Mouse (Mus musculus) CH12.LX (cell line): ENCODE data around the gene Olfr781. TPM values are rescaled to one million over a fixed set of nuclear protein-coding genes. Genes with fewer than 3 reads are reported as not detected.
"Not testable (repeated sequence)": the region's sequence is repeated elsewhere in the genome, so short reads cannot be mapped to it uniquely, and the experiment has no call there.

Experiments used
- DNase-seq: peaks from one replicate; pipeline ENCODE4 v3.0.0-alpha.2; 2013; ENCODE audit errors: extremely low read depth
- H3K27ac ChIP-seq: 2 replicates; pipeline ENCODE4 v1.5.1; 2012; ENCODE audit warnings: low read depth, mild to moderate bottlenecking, control low read depth, moderate library complexity; ENCODE audit not compliant: insufficient read depth
- H3K27me3 ChIP-seq: replicated peaks from 2 replicates; pipeline ENCODE3; 2012; ENCODE audit warnings: inconsistent platforms
- H3K36me3 ChIP-seq, 2 experiments: replicated peaks in 1 of 2; 2 replicates each; pipeline versions ENCODE3 to v1.6.1; 2012; ENCODE audit warnings: inconsistent platforms in 1 of 2, low read length in 1 of 2, mild to moderate bottlenecking in 1 of 2, mixed read lengths in 1 of 2, moderate library complexity in 1 of 2; ENCODE audit not compliant: control insufficient read depth in 1 of 2, insufficient read depth in 1 of 2
- H3K4me1 ChIP-seq, 2 experiments: 2 replicates each; pipeline ENCODE4 v1.6.1; 2012; ENCODE audit warnings: inconsistent platforms in 1 of 2, moderate library complexity in 1 of 2; ENCODE audit not compliant: insufficient read depth in 2 of 2, control insufficient read depth in 1 of 2
- H3K4me2 ChIP-seq: 2 replicates; pipeline ENCODE4 v1.6.1; 2012; ENCODE audit warnings: low read depth, mild to moderate bottlenecking, control low read depth; ENCODE audit not compliant: poor library complexity, insufficient read depth, severe bottlenecking
- H3K4me3 ChIP-seq, 3 experiments: fragments of 150-350 bp in 1 of 3; sonication (generic) in 1 of 3; replicated peaks in 1 of 3; 2 replicates each; pipeline versions ENCODE3 to v1.5.1; 2011 to 2012; ENCODE audit warnings: low read depth in 2 of 3, low read length in 2 of 3, mild to moderate bottlenecking in 2 of 3, moderate library complexity in 2 of 3, control low read depth in 1 of 3, improper control_type of control experiment in 1 of 3, inconsistent platforms in 1 of 3, mixed read lengths in 1 of 3; ENCODE audit not compliant: poor library complexity in 1 of 3
- H3K79me2 ChIP-seq: replicated peaks from 2 replicates; pipeline ENCODE4 v1.6.1; 2012; ENCODE audit warnings: mild to moderate bottlenecking, moderate library complexity; ENCODE audit not compliant: control insufficient read depth, poor library complexity, insufficient read depth, severe bottlenecking; ENCODE audit errors: extremely low read depth
- H3K9ac ChIP-seq: 2 replicates; pipeline ENCODE4 v1.6.1; 2012; ENCODE audit warnings: low read depth, mild to moderate bottlenecking, control low read depth, moderate library complexity; ENCODE audit not compliant: insufficient read depth
- H3K9me3 ChIP-seq: replicated peaks from 2 replicates; pipeline ENCODE3; 2012; ENCODE audit warnings: low read length, inconsistent platforms, mixed read lengths
- BHLHE40 ChIP-seq: IDR thresholded peaks from 2 replicates; pipeline ENCODE4 v1.6.1; 2011; ENCODE audit warnings: mild to moderate bottlenecking, low read depth, low read length, improper control_type of control experiment
- POLR2A ChIP-seq: IDR thresholded peaks from 2 replicates; pipeline ENCODE4 v1.6.1; 2011; ENCODE audit warnings: low read depth, mild to moderate bottlenecking, improper control_type of control experiment, low read length
- TBP ChIP-seq: conservative IDR thresholded peaks from 2 replicates; pipeline ENCODE4 v1.6.1; 2011; ENCODE audit warnings: low read depth, low read length, improper control_type of control experiment
- dilution Hi-C: fragments of 300-500 bp; cut with MboI; formaldehyde crosslinking; loops from 2 replicates; pipeline ENCODE4 v1.14.3; 2020; ENCODE audit warnings: low sequenced_read_pairs; ENCODE audit not compliant: extremely low pct_unique_long_range_greater_than_20kb, extremely low pct_ligation_motif_present
- in situ Hi-C: fragments of 300-500 bp; cut with MboI; formaldehyde crosslinking; loops from 3 replicates; pipeline ENCODE4 v1.14.3; 2019; ENCODE audit warnings: low sequenced_read_pairs, low pct_ligation_motif_present, low pct_unique_long_range_greater_than_20kb, mixed read lengths
- polyA plus RNA-seq: library from polyadenylated mRNA; unstranded; fragments of >175 nt; gene quantifications from 2 replicates; pipeline ENCODE4 v1.2.1, GENCODE M21; 2012; ENCODE audit warnings: low read depth; ENCODE audit not compliant: insufficient read length
- total RNA-seq, 2 experiments: library from RNA; depleted of rRNA; stranded (reverse); fragments of 300-350 nt in 1 of 2; fragments of >200 nt in 1 of 2; gene quantifications; 2 replicates each; pipeline ENCODE4 v1.2.3; 2012 to 2014

Olfr781 gene
- total and polyA plus RNA-seq, 3 experiments = not detected

GRCm38 (mm10) chr10:129374051-129374450 is 45.4 kb downstream of the Olfr781 start:
- H3K4me3 ChIP-seq, H3K9me3 ChIP-seq, H3K27ac ChIP-seq, H3K4me1 ChIP-seq, H3K79me2 ChIP-seq, H3K4me2 ChIP-seq, H3K36me3 ChIP-seq, H3K27me3 ChIP-seq, in situ Hi-C loops, DNase-seq, dilution Hi-C loops: not testable (repeated sequence)
- H3K9ac ChIP-seq = peak overlapping the region; percentile 59; the same call in 1 of the 2 replicates
- TF ChIP-seq POLR2A (peak; percentile 57), TBP (peak; percentile 62), BHLHE40 (peak; percentile 67)

Other genes starting within 250 kb of the Olfr781 start
Only the 20 nearest of the 23 such genes appear.
- not detected in 2 replicates for gene Olfr769, start 211.0 kb upstream of the Olfr781 start, total RNA-seq (2012; rRNA removed)
- gene Olfr769, start 211.0 kb upstream of the Olfr781 start, total RNA-seq (2014; rRNA removed) = not detected in 2 replicates
- not detected in 2 replicates for gene Olfr769, start 211.0 kb upstream of the Olfr781 start, polyA plus RNA-seq
- gene Olfr770, start 189.9 kb upstream of the Olfr781 start, total RNA-seq (2012; rRNA removed) = not detected in 2 replicates
- gene Olfr770, start 189.9 kb upstream of the Olfr781 start, total RNA-seq (2014; rRNA removed) = not detected in 2 replicates
- not detected in 2 replicates for gene Olfr770, start 189.9 kb upstream of the Olfr781 start, polyA plus RNA-seq
- not detected in 2 replicates for gene Olfr771, start 164.1 kb upstream of the Olfr781 start, total RNA-seq (2012; rRNA removed)
- gene Olfr771, start 164.1 kb upstream of the Olfr781 start, total RNA-seq (2014; rRNA removed) = not detected in 2 replicates
- not detected in 2 replicates for gene Olfr771, start 164.1 kb upstream of the Olfr781 start, polyA plus RNA-seq
- not detected in 2 replicates for gene Olfr772, start 150.9 kb upstream of the Olfr781 start, total RNA-seq (2012; rRNA removed)
- gene Olfr772, start 150.9 kb upstream of the Olfr781 start, total RNA-seq (2014; rRNA removed) = not detected in 2 replicates
- not detected in 2 replicates for gene Olfr772, start 150.9 kb upstream of the Olfr781 start, polyA plus RNA-seq
- gene Olfr773, start 141.4 kb upstream of the Olfr781 start, total RNA-seq (2012; rRNA removed) = not detected in 2 replicates
- not detected in 2 replicates for gene Olfr773, start 141.4 kb upstream of the Olfr781 start, total RNA-seq (2014; rRNA removed)
- not detected in 2 replicates for gene Olfr773, start 141.4 kb upstream of the Olfr781 start, polyA plus RNA-seq
- gene Olfr774, start 92.7 kb upstream of the Olfr781 start, total RNA-seq (2012; rRNA removed) = not detected in 2 replicates
- not detected in 2 replicates for gene Olfr774, start 92.7 kb upstream of the Olfr781 start, total RNA-seq (2014; rRNA removed)
- gene Olfr774, start 92.7 kb upstream of the Olfr781 start, polyA plus RNA-seq = not detected in 2 replicates
- gene Olfr775, start 80.4 kb upstream of the Olfr781 start, total RNA-seq (2012; rRNA removed) = not detected in 2 replicates
- gene Olfr775, start 80.4 kb upstream of the Olfr781 start, total RNA-seq (2014; rRNA removed) = not detected in 2 replicates
- gene Olfr775, start 80.4 kb upstream of the Olfr781 start, polyA plus RNA-seq = not detected in 2 replicates
- not detected in 2 replicates for gene Olfr776, start 69.7 kb upstream of the Olfr781 start, total RNA-seq (2012; rRNA removed)
- gene Olfr776, start 69.7 kb upstream of the Olfr781 start, total RNA-seq (2014; rRNA removed) = not detected in 2 replicates
- gene Olfr776, start 69.7 kb upstream of the Olfr781 start, polyA plus RNA-seq = not detected in 2 replicates
- not detected in 2 replicates for gene Olfr777, start 57.4 kb upstream of the Olfr781 start, total RNA-seq (2012; rRNA removed)
- gene Olfr777, start 57.4 kb upstream of the Olfr781 start, total RNA-seq (2014; rRNA removed) = not detected in 2 replicates
- not detected in 2 replicates for gene Olfr777, start 57.4 kb upstream of the Olfr781 start, polyA plus RNA-seq
- not detected in 2 replicates for gene Olfr780, start 10.7 kb upstream of the Olfr781 start, total RNA-seq (2012; rRNA removed)
- gene Olfr780, start 10.7 kb upstream of the Olfr781 start, total RNA-seq (2014; rRNA removed) = not detected in 2 replicates
- not detected in 2 replicates for gene Olfr780, start 10.7 kb upstream of the Olfr781 start, polyA plus RNA-seq
- gene Olfr782, start 20.0 kb downstream of the Olfr781 start, total RNA-seq (2012; rRNA removed) = not detected in 2 replicates
- not detected in 2 replicates for gene Olfr782, start 20.0 kb downstream of the Olfr781 start, total RNA-seq (2014; rRNA removed)
- gene Olfr782, start 20.0 kb downstream of the Olfr781 start, polyA plus RNA-seq = not detected in 2 replicates
- 0.04 and 0.08 TPM in 2 replicates for gene Olfr784, start 55.2 kb downstream of the Olfr781 start, total RNA-seq (2012; rRNA removed)
- not detected in 2 replicates for gene Olfr784, start 55.2 kb downstream of the Olfr781 start, total RNA-seq (2014; rRNA removed)
- gene Olfr784, start 55.2 kb downstream of the Olfr781 start, polyA plus RNA-seq = 0.10 TPM in 1 of 2 replicates, not detected in the other
- not detected in 2 replicates for gene Olfr785, start 76.6 kb downstream of the Olfr781 start, total RNA-seq (2012; rRNA removed)
- gene Olfr785, start 76.6 kb downstream of the Olfr781 start, total RNA-seq (2014; rRNA removed) = not detected in 2 replicates
- gene Olfr785, start 76.6 kb downstream of the Olfr781 start, polyA plus RNA-seq = not detected in 2 replicates
- gene Olfr786, start 98.5 kb downstream of the Olfr781 start, total RNA-seq (2012; rRNA removed) = not detected in 2 replicates
- gene Olfr786, start 98.5 kb downstream of the Olfr781 start, total RNA-seq (2014; rRNA removed) = not detected in 2 replicates
- not detected in 2 replicates for gene Olfr786, start 98.5 kb downstream of the Olfr781 start, polyA plus RNA-seq
- gene Olfr787, start 133.0 kb downstream of the Olfr781 start, total RNA-seq (2012; rRNA removed) = not detected in 2 replicates
- not detected in 2 replicates for gene Olfr787, start 133.0 kb downstream of the Olfr781 start, total RNA-seq (2014; rRNA removed)
- gene Olfr787, start 133.0 kb downstream of the Olfr781 start, polyA plus RNA-seq = not detected in 2 replicates
- not detected in 2 replicates for gene Olfr788, start 142.1 kb downstream of the Olfr781 start, total RNA-seq (2012; rRNA removed)
- gene Olfr788, start 142.1 kb downstream of the Olfr781 start, total RNA-seq (2014; rRNA removed) = not detected in 2 replicates
- not detected in 2 replicates for gene Olfr788, start 142.1 kb downstream of the Olfr781 start, polyA plus RNA-seq
- not detected in 2 replicates for gene Olfr789, start 155.9 kb downstream of the Olfr781 start, total RNA-seq (2012; rRNA removed)
- gene Olfr789, start 155.9 kb downstream of the Olfr781 start, total RNA-seq (2014; rRNA removed) = not detected in 2 replicates
- not detected in 2 replicates for gene Olfr789, start 155.9 kb downstream of the Olfr781 start, polyA plus RNA-seq
- gene Olfr790, start 169.6 kb downstream of the Olfr781 start, total RNA-seq (2012; rRNA removed) = not detected in 2 replicates
- not detected in 2 replicates for gene Olfr790, start 169.6 kb downstream of the Olfr781 start, total RNA-seq (2014; rRNA removed)
- gene Olfr790, start 169.6 kb downstream of the Olfr781 start, polyA plus RNA-seq = not detected in 2 replicates
- gene Olfr791, start 192.9 kb downstream of the Olfr781 start, total RNA-seq (2012; rRNA removed) = not detected in 2 replicates
- not detected in 2 replicates for gene Olfr791, start 192.9 kb downstream of the Olfr781 start, total RNA-seq (2014; rRNA removed)
- not detected in 2 replicates for gene Olfr791, start 192.9 kb downstream of the Olfr781 start, polyA plus RNA-seq
- gene Olfr792, start 210.3 kb downstream of the Olfr781 start, total RNA-seq (2012; rRNA removed) = not detected in 2 replicates
- not detected in 2 replicates for gene Olfr792, start 210.3 kb downstream of the Olfr781 start, total RNA-seq (2014; rRNA removed)
- gene Olfr792, start 210.3 kb downstream of the Olfr781 start, polyA plus RNA-seq = not detected in 2 replicates